Comparison of ENCODE assay signal across 13 mouse cellular contexts in the genomic region with DNA sequence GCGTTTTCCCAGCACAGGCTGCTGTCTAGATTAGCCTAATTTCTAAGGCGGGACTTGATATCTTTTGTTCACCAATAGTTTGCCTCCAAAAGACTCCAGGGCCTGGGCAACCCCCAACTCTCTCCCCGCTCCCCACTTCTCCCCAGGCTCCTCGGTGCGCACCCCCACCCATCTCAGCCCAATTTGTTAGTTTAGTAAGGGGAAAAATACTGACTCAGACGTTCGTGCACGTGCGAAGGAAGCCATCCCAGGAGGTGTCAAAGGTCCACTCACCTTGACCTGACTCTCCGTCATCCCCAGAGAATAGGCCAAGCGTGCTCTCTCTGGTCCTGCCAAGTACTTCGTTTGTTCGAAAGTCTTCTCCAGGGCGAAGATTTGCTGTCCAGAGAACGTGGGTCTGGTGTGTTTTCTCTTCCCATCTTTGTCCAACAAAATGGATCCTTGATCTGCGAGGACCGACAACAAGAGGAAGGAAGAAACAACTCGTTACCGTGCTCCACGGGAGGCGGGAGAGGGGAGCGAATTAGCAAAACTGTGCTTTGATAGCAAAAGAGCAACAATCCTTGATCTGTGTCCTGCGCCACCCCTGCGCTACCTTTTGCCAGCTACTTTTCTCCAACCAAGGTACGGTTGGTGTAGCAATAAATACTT. TPM values are rescaled to one million over a fixed set of nuclear protein-coding genes. Genes with fewer than 3 reads are reported as not detected.
A peak's percentile ranks its signal among the peaks of the same experiment; 100 is the strongest.
DNase-seq lines count a peak whose midpoint lies in the region; ATAC-seq lines count a peak whose summit lies in the region.
"Had no signal": no experiment of that assay in that cellular context is flagged by ENCODE, and none has a peak within 500 bp of the region (broad histone marks: within the 10 kb centered on the region; RNA-seq: fewer than 3 reads in every experiment).

No protein-coding gene starts in this region.

- 2% methylated on average over 25 of the region's 25 CpGs for WGBS in kidney, embryonic 14.5 days
- WGBS in hindbrain, embryonic 11.5 days = 2% methylated on average over 25 of the region's 25 CpGs
- WGBS in limb, embryonic 10.5 days = 1% methylated on average over 25 of the region's 25 CpGs
- WGBS in stomach, embryonic 14.5 days = 5% methylated on average over 25 of the region's 25 CpGs

- no peaks in the 10 kb centered on the region for H3K9me3 ChIP-seq in kidney, embryonic 14.5 days (ENCODE audit: control insufficient read depth, low read length)
- H3K9me3 ChIP-seq in hindbrain, embryonic 11.5 days (ENCODE audit: control insufficient read depth, low read length) = no peaks in the 10 kb centered on the region
- H3K9me3 ChIP-seq in limb, embryonic 10.5 days (replicated peaks) = no peaks in the 10 kb centered on the region
- no peaks in the 10 kb centered on the region for H3K9me3 ChIP-seq in stomach, embryonic 14.5 days (ENCODE audit: control insufficient read depth, low read depth, low read length)
- H3K9me3 ChIP-seq: kidney, embryonic 15.5 days had no signal

- peaks cover 25% of the 10 kb centered on the region for H3K4me1 ChIP-seq in kidney, embryonic 14.5 days (ENCODE audit: control insufficient read depth, insufficient read depth, low read length)
- H3K4me1 ChIP-seq in hindbrain, embryonic 11.5 days (replicated peaks; ENCODE audit: control insufficient read depth, insufficient read depth, low read length) = peaks cover 11% of the 10 kb centered on the region
- H3K4me1 ChIP-seq in limb, embryonic 10.5 days = peaks cover 40% of the 10 kb centered on the region
- 0 out of 2 replicates have a peak, but pooled peaks cover 10% of the 10 kb centered on the region for H3K4me1 ChIP-seq in stomach, embryonic 14.5 days (ENCODE audit: control insufficient read depth, insufficient read depth, low read length)

- DNase-seq in kidney, postnatal 4 days = peak; percentile 20 to 36
- peak; percentile 69 for DNase-seq in hindbrain, embryonic 11.5 days (ENCODE audit: low spot score)
- peak; percentile 56 for DNase-seq in limb, embryonic 10.5 days (ENCODE audit: low spot score)
- no peak for DNase-seq in kidney, adult 8-10 months
- DNase-seq in kidney, adult 18-20 months = no peak
- DNase-seq: adrenal gland, postnatal 14 days; layer of hippocampus, postnatal 36 days; lung, postnatal 14 days; right cerebral cortex, adult 18-20 months had no signal

- H3K36me3 ChIP-seq in kidney, embryonic 14.5 days (ENCODE audit: control insufficient read depth, insufficient read depth, low read length) = no peaks in the 10 kb centered on the region
- no peaks in the 10 kb centered on the region for H3K36me3 ChIP-seq in hindbrain, embryonic 11.5 days (ENCODE audit: control insufficient read depth, insufficient read depth, low read length)
- no peaks in the 10 kb centered on the region for H3K36me3 ChIP-seq in limb, embryonic 10.5 days
- no peaks in the 10 kb centered on the region for H3K36me3 ChIP-seq in stomach, embryonic 14.5 days (ENCODE audit: control insufficient read depth, insufficient read depth, low read length)
- H3K36me3 ChIP-seq: kidney, embryonic 15.5 days had no signal

- no peak overlapping the region for H3K27ac ChIP-seq in kidney, embryonic 14.5 days (ENCODE audit: low read depth, low read length)
- no peak overlapping the region for H3K27ac ChIP-seq in hindbrain, embryonic 11.5 days (ENCODE audit: low read depth, low read length)
- no peak overlapping the region for H3K27ac ChIP-seq in limb, embryonic 10.5 days
- no peak overlapping the region for H3K27ac ChIP-seq in stomach, embryonic 14.5 days (ENCODE audit: low read length)
- H3K27ac ChIP-seq: kidney, embryonic 15.5 days had no signal

- H3K27me3 ChIP-seq in kidney, embryonic 14.5 days (ENCODE audit: control insufficient read depth, insufficient read depth, low read length) = peaks cover 92% of the 10 kb centered on the region
- peaks cover 78% of the 10 kb centered on the region for H3K27me3 ChIP-seq in hindbrain, embryonic 11.5 days (ENCODE audit: control insufficient read depth, insufficient read depth, low read length)
- peaks cover 99% of the 10 kb centered on the region for H3K27me3 ChIP-seq in limb, embryonic 10.5 days (ENCODE audit: low read depth, poor library complexity, severe bottlenecking)
- peaks cover 26% of the 10 kb centered on the region for H3K27me3 ChIP-seq in stomach, embryonic 14.5 days (ENCODE audit: control insufficient read depth, insufficient read depth, low read length)

- no peak overlapping the region for H3K4me2 ChIP-seq in kidney, embryonic 14.5 days (replicated peaks; ENCODE audit: low read depth, low read length)
- H3K4me2 ChIP-seq in hindbrain, embryonic 11.5 days (replicated peaks; ENCODE audit: low read depth, low read length) = peak overlapping the region; percentile 17; the same call in 1 of the 2 replicates
- peak overlapping the region; percentile 2 for H3K4me2 ChIP-seq in stomach, embryonic 14.5 days (replicated peaks; ENCODE audit: low read depth, low read length)
- H3K4me2 ChIP-seq: kidney, embryonic 15.5 days had no signal

- no peak for ATAC-seq in kidney, embryonic 14.5 days (ENCODE audit: low FRiP score, low TSS enrichment)
- ATAC-seq in hindbrain, embryonic 11.5 days (ENCODE audit: low FRiP score) = no peak
- ATAC-seq in stomach, embryonic 14.5 days (ENCODE audit: insufficient number of reproducible peaks, insufficient read depth, low FRiP score, low read depth) = no peak

- H3K9ac ChIP-seq in kidney, embryonic 14.5 days (ENCODE audit: low read depth, low read length) = no peak overlapping the region
- no peak overlapping the region; the same call in 1 of the 2 replicates for H3K9ac ChIP-seq in hindbrain, embryonic 11.5 days (ENCODE audit: low read depth, low read length)
- no peak overlapping the region; the same call in 1 of the 2 replicates for H3K9ac ChIP-seq in stomach, embryonic 14.5 days (replicated peaks; ENCODE audit: low read depth, low read length)
- H3K9ac ChIP-seq: kidney, embryonic 15.5 days had no signal

- no peak overlapping the region for H3K4me3 ChIP-seq in kidney, embryonic 14.5 days (ENCODE audit: low read length)
- peak overlapping the region; percentile 54 for H3K4me3 ChIP-seq in hindbrain, embryonic 11.5 days (ENCODE audit: low read depth, low read length)
- no peak overlapping the region for H3K4me3 ChIP-seq in limb, embryonic 10.5 days
- H3K4me3 ChIP-seq in stomach, embryonic 14.5 days (ENCODE audit: low read depth, low read length) = peak overlapping the region; percentile 35
- H3K4me3 ChIP-seq: kidney, embryonic 15.5 days had no signal

RNA-seq across cellular contexts. Expression of gene Nkx6-1, which starts 3.1 kb away (rescaled TPM):
- polyA plus RNA-seq in kidney, embryonic 14.5 days (2014; fragmentation: Nextera tagmentation; extraction: Ambion mirVana) = 0.70 and 0.86 TPM in 2 replicates
- polyA plus RNA-seq in hindbrain, embryonic 11.5 days (2014; fragmentation: Nextera tagmentation; extraction: Ambion mirVana) = 9.8 and 14.7 TPM in 2 replicates
- 0.05 and 0.06 TPM in 2 replicates for polyA plus RNA-seq in limb, embryonic 10.5 days (2016; fragmentation: Nextera tagmentation; extraction: Ambion mirVana)
- polyA plus RNA-seq in stomach, embryonic 14.5 days (2014; fragmentation: Nextera tagmentation; extraction: Ambion mirVana) = 3.3 and 4.5 TPM in 2 replicates
- polyA plus RNA-seq: liver, adult 2 months had no signal

Comparison
In these comparisons a context has a peak if more than half of its experiments do, and no peak if none do; other contexts are left out.
1. DNase-seq: peak in kidney, postnatal 4 days (2 of 2), hindbrain, embryonic 11.5 days (single experiment) and limb, embryonic 10.5 days (single experiment); none in kidney, adult 8-10 months (0 of 2) and kidney, adult 18-20 months (single experiment).
2. H3K4me3 ChIP-seq: peak in hindbrain, embryonic 11.5 days (single experiment) and stomach, embryonic 14.5 days (single experiment); none in kidney, embryonic 14.5 days (single experiment) and limb, embryonic 10.5 days (single experiment).